Mouse (Mus musculus): ENCODE results near the gene Mob3a. TPM values are rescaled to one million over a fixed set of nuclear protein-coding genes. Genes with fewer than 3 reads are reported as not detected.

Mob3a gene
- polyA plus RNA-seq, 1 experiment from 2014 or later = 57.5 TPM

GRCm38 (mm10) chr10:80697393-80697787 is 4.4 kb downstream of the Mob3a start:
- Histone ChIP-seq H3K4me3 (no peak overlapping the region), H3K9me3 (no peaks in the 10 kb centered on the region), H3K27me3 (no peaks in the 10 kb centered on the region), H3K36me3 (0 out of 2 replicates have a peak, but pooled peaks cover 6% of the 10 kb centered on the region), H3K4me1 (replicated peaks) (peaks cover 27% of the 10 kb centered on the region), H3K9ac (no peak overlapping the region), H3K27ac (replicated peaks) (no peak overlapping the region), H3K4me2 (no peak overlapping the region)
- ATAC-seq (ENCODE audit: low FRiP score, low read depth) = no peak
- 91% methylated on average over 8 of the region's 8 CpGs for WGBS

- WGBS = 76% methylated on average over 12 of the region's 12 CpGs
Measured at GRCm38 (mm10) chr10:80696502-80697392, 5.0 kb downstream of the Mob3a start.

GRCm38 (mm10) chr10:80695801-80696501 is 5.8 kb downstream of the Mob3a start:
- no peaks in the 10 kb centered on the region for H3K27me3 ChIP-seq
- 77% methylated on average over 10 of the region's 10 CpGs for WGBS
- H3K4me2 ChIP-seq = no peak overlapping the region
- no peak overlapping the region for H3K4me3 ChIP-seq
- no peak overlapping the region for H3K27ac ChIP-seq (replicated peaks)
- peaks cover 12% of the 10 kb centered on the region for H3K36me3 ChIP-seq
- H3K9me3 ChIP-seq = no peaks in the 10 kb centered on the region
- peaks cover 22% of the 10 kb centered on the region for H3K4me1 ChIP-seq (replicated peaks)
- no peak overlapping the region for H3K9ac ChIP-seq
- no peak for ATAC-seq (ENCODE audit: low FRiP score, low read depth)

More at GRCm38 (mm10) chr10:80696502-80697392, 5.0 kb downstream of the Mob3a start:
- Histone ChIP-seq H3K36me3 (0 out of 2 replicates have a peak, but pooled peaks cover 6% of the 10 kb centered on the region), H3K9me3 (no peaks in the 10 kb centered on the region), H3K27me3 (no peaks in the 10 kb centered on the region), H3K27ac (replicated peaks) (no peak overlapping the region), H3K4me2 (no peak overlapping the region), H3K4me1 (replicated peaks) (peaks cover 27% of the 10 kb centered on the region), H3K9ac (no peak overlapping the region), H3K4me3 (no peak overlapping the region)
- ATAC-seq (ENCODE audit: low FRiP score, low read depth) = no peak

DNA sequence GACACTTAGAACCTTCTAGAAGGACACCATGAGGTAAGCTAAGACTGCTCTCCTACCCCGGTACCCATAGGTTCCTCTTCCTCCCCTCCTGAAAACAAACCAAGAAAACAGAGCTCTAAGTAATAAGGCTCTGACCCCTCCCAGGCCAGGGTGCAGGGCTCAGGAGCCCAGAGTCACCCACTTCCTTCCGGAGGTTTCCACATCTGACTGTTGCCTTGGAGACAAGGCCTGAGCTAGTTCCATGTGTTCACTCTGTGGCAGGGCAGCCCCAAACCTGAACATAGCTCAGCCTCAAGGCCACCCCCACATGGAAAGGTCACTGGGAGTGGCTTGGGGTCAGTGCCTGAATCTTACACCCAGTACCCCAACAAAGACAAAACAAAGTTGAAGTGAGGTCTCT is 6.6 kb downstream of the Mob3a start:
- Histone ChIP-seq H3K4me2 (no peak overlapping the region), H3K4me1 (replicated peaks) (peaks cover 14% of the 10 kb centered on the region), H3K9me3 (no peaks in the 10 kb centered on the region), H3K4me3 (no peak overlapping the region), H3K27ac (replicated peaks) (no peak overlapping the region), H3K27me3 (no peaks in the 10 kb centered on the region), H3K36me3 (peaks cover 19% of the 10 kb centered on the region), H3K9ac (no peak overlapping the region)
- ATAC-seq (ENCODE audit: low FRiP score, low read depth) = no peak
- 73% methylated on average over 2 of the region's 2 CpGs for WGBS

- Histone ChIP-seq H3K4me2 (no peak overlapping the region), H3K9ac (no peak overlapping the region), H3K27me3 (no peaks in the 10 kb centered on the region), H3K9me3 (no peaks in the 10 kb centered on the region), H3K4me1 (replicated peaks) (peaks cover 9% of the 10 kb centered on the region), H3K36me3 (peaks cover 27% of the 10 kb centered on the region), H3K4me3 (no peak overlapping the region), H3K27ac (replicated peaks) (no peak overlapping the region)
- 91% methylated on average over 13 of the region's 13 CpGs for WGBS
- ATAC-seq (ENCODE audit: low FRiP score, low read depth) = no peak
Measured at GRCm38 (mm10) chr10:80694159-80694938, 7.4 kb downstream of the Mob3a start.

DNA sequence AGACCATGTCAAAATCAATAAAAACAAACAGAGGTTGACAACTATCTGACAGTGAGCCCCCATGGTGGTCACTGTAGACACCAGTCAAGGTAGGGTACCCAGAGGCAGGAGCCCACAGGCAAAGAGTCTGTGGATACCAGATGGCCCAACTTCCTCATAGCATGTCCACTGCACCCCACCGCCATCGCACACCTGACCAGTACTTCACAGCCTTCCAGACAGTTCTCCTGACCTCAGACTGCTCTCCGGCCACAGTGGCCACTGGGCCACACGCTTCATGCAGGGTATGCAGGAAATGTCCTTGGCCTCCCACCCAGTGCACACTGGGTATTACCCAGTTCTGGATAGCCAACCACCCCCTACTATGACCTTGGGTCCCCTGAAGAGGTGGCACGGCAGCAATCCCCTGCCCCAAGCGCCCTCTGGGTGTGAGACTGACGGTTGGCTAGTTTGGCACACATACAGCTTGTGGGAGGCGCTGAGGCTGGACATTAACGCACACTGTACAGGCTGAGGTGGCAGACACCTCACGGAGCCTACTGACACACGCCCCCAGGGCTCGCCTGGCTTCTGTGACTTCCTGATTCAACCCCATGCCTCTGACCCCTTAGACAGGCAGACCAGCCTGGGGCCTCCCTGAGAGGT is 8.3 kb downstream of the Mob3a start:
- peaks cover 29% of the 10 kb centered on the region for H3K36me3 ChIP-seq
- no peak for ATAC-seq (ENCODE audit: low FRiP score, low read depth)
- H3K27ac ChIP-seq (replicated peaks) = no peak overlapping the region
- no peaks in the 10 kb centered on the region for H3K9me3 ChIP-seq
- H3K4me1 ChIP-seq (replicated peaks) = peaks cover 7% of the 10 kb centered on the region
- whole genome bisulfite sequencing = 88% methylated on average over 12 of the region's 12 CpGs
- H3K4me3 ChIP-seq = no peak overlapping the region
- H3K9ac ChIP-seq = no peak overlapping the region
- no peaks in the 10 kb centered on the region for H3K27me3 ChIP-seq
- no peak overlapping the region for H3K4me2 ChIP-seq

DNA sequence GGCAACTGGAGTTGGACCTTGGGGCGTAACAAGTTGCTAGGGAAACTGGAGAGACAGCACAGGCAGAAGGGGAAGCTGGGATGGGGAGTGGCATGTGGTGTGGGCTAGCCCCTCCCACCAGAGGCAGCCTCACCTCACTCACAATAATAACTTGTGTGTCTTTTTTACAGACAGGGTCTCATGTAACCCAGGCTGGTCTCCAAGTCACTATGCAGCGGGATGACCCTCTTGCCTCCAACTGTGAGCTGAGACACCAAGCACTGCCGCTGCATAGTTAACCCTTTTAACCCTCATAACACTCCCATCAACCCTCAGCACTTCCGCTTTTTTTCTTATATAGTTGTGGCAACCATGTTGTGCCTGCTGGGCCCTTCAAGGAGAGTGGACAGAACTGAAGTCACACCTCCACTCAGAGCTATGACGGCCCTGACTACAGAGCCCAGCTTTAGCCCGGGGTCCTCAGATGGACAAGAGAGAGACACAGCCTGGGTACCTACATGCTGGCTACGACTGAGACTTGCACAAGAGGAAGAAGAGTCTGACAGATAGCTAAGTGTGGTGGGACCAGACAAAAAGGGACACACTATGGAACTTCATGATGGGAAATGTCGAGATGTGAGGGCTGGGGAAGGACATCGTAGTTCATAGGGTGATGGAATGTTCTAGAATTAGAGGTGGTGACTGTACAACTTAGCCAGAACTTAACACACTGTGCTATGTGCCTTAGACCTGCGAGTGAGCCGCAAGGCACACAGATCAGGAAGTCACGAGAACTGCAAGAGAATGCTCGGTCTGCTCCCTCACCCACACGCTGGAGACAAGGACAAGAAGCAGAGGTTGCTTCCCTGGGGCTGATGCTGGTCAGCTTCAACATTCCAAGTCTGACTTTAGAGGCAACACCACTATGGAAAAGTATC is 9.3 kb downstream of the Mob3a start:
- Histone ChIP-seq H3K27me3 (no peaks in the 10 kb centered on the region), H3K27ac (replicated peaks) (no peak overlapping the region), H3K9ac (no peak overlapping the region), H3K4me3 (no peak overlapping the region), H3K9me3 (no peaks in the 10 kb centered on the region), H3K4me1 (replicated peaks) (no peaks in the 10 kb centered on the region), H3K36me3 (peaks cover 29% of the 10 kb centered on the region), H3K4me2 (no peak overlapping the region)
- WGBS = 85% methylated on average over 14 of the region's 14 CpGs
- ATAC-seq (ENCODE audit: low FRiP score, low read depth) = no peak

- no peak overlapping the region for H3K9ac ChIP-seq
- no peaks in the 10 kb centered on the region for H3K4me1 ChIP-seq (replicated peaks)
- H3K27me3 ChIP-seq = no peaks in the 10 kb centered on the region
- H3K4me2 ChIP-seq = no peak overlapping the region
- 49% methylated on average over 5 of the region's 5 CpGs for WGBS
- H3K27ac ChIP-seq (replicated peaks) = no peak overlapping the region
- ATAC-seq (ENCODE audit: low FRiP score, low read depth) = no peak
- H3K4me3 ChIP-seq = no peak overlapping the region
- H3K36me3 ChIP-seq = peaks cover 50% of the 10 kb centered on the region
- no peaks in the 10 kb centered on the region for H3K9me3 ChIP-seq
Measured at GRCm38 (mm10) chr10:80687850-80688249, 13.9 kb downstream of the Mob3a start.

GRCm38 (mm10) chr10:80686617-80687016 is 15.2 kb downstream of the Mob3a start:
- Histone ChIP-seq H3K27me3 (no peaks in the 10 kb centered on the region), H3K27ac (replicated peaks) (no peak overlapping the region), H3K4me1 (replicated peaks) (no peaks in the 10 kb centered on the region), H3K4me3 (no peak overlapping the region), H3K36me3 (peaks cover 50% of the 10 kb centered on the region), H3K9me3 (no peaks in the 10 kb centered on the region), H3K4me2 (no peak overlapping the region), H3K9ac (no peak overlapping the region)
- no peak for ATAC-seq (ENCODE audit: low FRiP score, low read depth)
- WGBS = 98% methylated on average over 3 of the region's 3 CpGs

DNA sequence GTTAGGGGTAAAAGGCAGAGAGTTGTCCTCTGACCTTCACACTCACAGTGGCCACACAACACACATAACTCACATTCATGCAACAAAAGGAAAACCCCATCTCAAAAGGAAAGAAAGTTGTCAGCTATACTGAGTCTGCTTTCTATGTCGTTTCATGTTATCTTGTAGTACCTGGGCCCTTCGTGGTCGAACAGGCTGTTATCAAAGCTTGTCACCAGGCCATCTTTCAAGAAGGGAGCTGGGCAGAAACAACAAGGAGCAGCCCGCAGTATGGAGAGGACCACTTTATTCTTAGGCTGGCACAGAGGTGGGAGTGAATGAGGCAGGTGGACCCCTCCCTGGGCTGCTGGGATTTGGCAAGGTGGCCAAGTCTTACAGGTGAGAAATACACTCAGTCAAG is 16.8 kb downstream of the Mob3a start:
- WGBS = 91% methylated on average over 4 of the region's 4 CpGs
- no peak overlapping the region for H3K9ac ChIP-seq
- H3K36me3 ChIP-seq = peaks cover 35% of the 10 kb centered on the region
- no peak overlapping the region for H3K4me2 ChIP-seq
- H3K27ac ChIP-seq (replicated peaks) = no peak overlapping the region
- H3K4me3 ChIP-seq = no peak overlapping the region
- no peaks in the 10 kb centered on the region for H3K9me3 ChIP-seq
- H3K27me3 ChIP-seq = no peaks in the 10 kb centered on the region
- no peak for ATAC-seq (ENCODE audit: low FRiP score, low read depth)
- H3K4me1 ChIP-seq (replicated peaks) = no peaks in the 10 kb centered on the region

- ATAC-seq (ENCODE audit: low FRiP score, low read depth) = no peak
Measured at GRCm38 (mm10) chr10:80684214-80684613, 17.6 kb downstream of the Mob3a start.

More at GRCm38 (mm10) chr10:80684214-80684613, 17.6 kb downstream of the Mob3a start:
- H3K4me3 ChIP-seq = no peak overlapping the region
- H3K27ac ChIP-seq (replicated peaks) = no peak overlapping the region
- no peaks in the 10 kb centered on the region for H3K9me3 ChIP-seq
- H3K4me1 ChIP-seq (replicated peaks) = peaks cover 5% of the 10 kb centered on the region; the same call in 1 of the 2 replicates
- no peak overlapping the region for H3K4me2 ChIP-seq
- no peak overlapping the region for H3K9ac ChIP-seq
- H3K36me3 ChIP-seq = peaks cover 28% of the 10 kb centered on the region
- WGBS = 55% methylated on average over 6 of the region's 6 CpGs
- H3K27me3 ChIP-seq = no peaks in the 10 kb centered on the region
